Mouse (Mus musculus): ENCODE measurements at regions not wholly inside any gene's neighbourhood (a gene's known extent, or its start where the extent isn't known, plus 50 kb on each side); places are given as distances from the start of the nearest gene placed in this dataset.

DNA sequence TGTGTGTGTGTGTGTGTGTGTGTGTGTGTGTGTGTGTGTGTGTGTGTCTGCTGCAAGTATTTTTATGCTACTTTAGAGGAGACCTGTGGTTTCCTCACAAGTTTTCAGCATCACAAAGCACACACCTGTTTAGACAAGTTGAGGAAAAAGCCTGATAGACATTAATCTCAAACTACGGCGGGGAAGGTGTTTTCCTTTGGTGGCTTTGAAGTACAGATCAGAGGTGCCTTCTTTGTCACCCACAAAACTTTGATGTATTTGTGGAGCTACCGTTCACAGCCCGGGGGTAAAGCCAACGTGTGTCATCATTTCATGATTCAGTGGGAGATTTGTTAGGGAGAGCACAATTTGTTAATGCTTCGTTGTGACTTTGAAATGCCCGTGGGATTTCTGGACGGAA is 62.4 kb upstream of the Rasl11b start:
- TF ChIP-seq POLR2A (IDR thresholded peaks at IDR 0.05; ENCODE audit: borderline replicate concordance, extremely low read depth, insufficient read depth, insufficient read length, poor library complexity, severe bottlenecking), result no peak
- TF ChIP-seq CTCF (IDR thresholded peaks at IDR 0.05; ENCODE audit: borderline replicate concordance, extremely low read depth, insufficient read depth, insufficient read length), result no peak

Measured in brain, embryonic 14.5 days (tissue).